Mouse (Mus musculus) spleen, adult 2 months (tissue): Measurements from ENCODE around the gene 2810006K23Rik.

Source experiments
- CTCF ChIP-seq: fragments of 200-500 bp; IDR thresholded peaks from 2 replicates; pipeline ENCODE4 v1.5.1; 2011; ENCODE audit warnings: mild to moderate bottlenecking, inconsistent platforms; ENCODE audit not compliant: insufficient read depth, insufficient read length, insufficient replicate concordance; ENCODE audit errors: extremely low read depth
- POLR2A ChIP-seq: fragments of 200-500 bp; IDR thresholded peaks from 2 replicates; pipeline ENCODE4 v1.6.1; 2011; ENCODE audit warnings: low read depth, low read length, inconsistent platforms

DNA sequence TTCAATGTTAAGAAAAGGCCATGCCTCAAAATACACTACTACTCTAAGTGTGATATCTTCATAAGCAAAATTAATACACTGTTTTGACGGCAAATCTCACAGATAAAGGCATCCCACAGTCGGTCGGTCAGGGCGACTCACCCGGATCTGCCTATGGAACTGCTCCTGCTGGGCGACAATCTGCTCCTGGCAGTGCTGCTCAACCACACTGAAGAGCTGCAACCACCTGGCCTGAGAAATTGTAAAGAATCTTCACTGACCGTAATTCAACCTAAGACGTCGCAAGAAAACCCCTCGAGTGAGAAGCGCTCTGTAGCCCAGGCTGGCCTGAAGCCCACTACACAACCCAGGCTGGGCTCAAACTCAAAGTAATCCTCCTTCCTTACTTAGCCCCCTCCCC, 11.9 kb upstream of the 2810006K23Rik start:
- TF ChIP-seq CTCF, result no peak
- TF ChIP-seq POLR2A, result no peak
